Mouse (Mus musculus) lung, postnatal 4 days (tissue): ENCODE data around the gene Ext2.

ENCODE experiments used
- DNase-seq, 2 experiments: peaks; one replicate each; pipeline ENCODE4 v3.0.0; 2021

The Ext2 gene

DNA sequence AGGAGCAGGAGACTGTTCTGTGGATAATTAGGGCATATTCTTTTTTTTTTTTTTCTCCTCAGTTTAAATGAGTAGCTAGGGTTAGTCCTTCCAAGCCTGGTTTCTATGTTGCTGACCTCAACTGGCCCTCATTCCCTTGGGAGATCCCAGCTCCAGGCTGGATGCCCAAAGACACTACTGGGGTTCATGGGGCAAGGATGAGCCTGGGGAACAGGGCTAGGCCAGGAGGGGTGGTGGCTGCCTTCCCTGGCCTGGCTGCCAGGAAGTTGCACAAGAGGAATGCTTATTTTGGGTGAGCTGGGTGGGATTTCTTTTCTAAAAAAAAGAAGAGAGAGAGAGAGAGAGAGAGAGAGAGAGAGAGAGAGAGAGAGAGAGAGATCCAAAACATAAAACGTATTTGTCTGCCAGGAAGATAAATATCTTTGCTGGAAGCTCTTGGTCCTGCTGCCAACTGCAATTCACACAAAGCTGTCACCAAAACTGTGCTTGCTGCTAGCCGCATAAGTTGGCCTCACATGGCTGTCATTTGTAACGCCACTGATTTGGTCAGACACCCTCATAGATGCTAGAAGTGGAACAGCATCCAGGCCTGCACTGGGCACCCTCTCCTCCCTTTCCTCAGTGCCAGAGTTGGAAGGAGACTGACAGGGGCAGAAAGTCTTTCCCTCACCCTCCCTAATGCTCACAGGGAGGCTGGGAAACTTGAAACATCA, 156.1 kb downstream of the Ext2 start:
- DNase-seq, result peak in 1 of 2 experiments; percentile 65

DNA sequence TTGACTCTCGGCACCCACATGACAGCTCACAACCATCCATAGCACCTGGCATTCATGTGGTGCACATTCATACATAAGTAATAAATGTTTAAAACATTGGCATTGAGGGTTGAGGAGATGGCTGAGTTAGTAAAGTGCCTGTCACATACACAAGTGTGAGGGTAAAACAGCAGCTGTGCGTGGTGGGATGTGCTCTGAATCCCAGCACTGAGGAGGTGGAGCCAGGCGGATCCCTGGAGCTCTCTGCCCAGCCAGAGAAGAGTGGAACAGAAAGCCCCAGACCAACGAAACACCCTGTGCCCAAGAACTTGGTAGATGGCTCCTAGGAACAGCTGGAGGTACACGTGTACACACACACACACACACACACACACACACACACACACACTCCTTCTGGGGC, 156.9 kb downstream of the Ext2 start:
- no peak for DNase-seq

DNA sequence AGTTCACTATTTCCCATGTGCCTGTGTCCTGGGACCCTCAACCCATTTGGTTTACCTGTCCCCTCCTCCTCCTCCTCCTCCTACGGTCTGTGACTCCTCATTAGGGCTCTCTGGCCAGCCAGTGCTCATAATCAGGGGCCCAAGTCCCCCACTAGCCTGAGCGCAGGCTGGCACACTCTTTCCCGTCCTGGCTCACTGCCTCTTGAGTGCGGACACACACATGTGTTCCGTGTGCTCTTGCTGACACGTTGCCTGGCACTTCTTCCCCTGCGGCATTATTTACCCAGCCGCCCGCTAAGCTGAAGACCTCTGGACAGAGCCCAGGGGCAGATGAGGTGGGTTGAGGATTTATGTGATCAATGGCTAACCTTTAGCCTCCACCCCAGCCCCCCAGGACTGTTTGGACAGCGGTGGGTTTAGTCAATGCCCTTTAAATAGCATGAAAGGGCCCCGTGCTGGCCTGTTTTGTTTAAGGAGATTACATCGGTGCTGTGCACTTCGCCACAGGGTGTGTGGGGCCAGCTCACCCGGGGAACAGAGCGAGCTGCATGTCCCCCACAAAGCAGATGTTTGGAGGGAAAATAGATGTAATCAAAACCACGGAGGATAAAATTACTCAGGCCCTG, 160.0 kb downstream of the Ext2 start:
- DNase-seq, result no peak

DNA sequence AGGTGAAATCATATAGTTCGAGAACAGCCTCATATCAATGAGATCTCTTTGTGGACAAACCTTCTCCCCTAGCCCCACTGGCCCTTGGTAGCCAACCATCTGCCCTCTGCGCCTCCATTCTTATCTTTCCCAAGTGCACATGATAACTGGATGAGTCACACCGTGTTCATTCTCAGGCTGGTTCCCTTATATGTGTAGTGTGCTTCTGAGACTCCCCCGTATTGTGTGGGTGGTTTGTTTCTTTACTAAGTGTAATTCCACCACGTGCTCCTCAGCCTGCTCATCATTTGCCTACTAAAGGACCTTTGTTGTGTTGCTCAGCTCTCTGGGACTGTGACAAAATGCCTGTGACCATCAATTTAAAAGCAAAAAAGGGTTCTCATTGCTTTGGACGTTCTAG, 161.3 kb downstream of the Ext2 start:
- no peak for DNase-seq

DNA sequence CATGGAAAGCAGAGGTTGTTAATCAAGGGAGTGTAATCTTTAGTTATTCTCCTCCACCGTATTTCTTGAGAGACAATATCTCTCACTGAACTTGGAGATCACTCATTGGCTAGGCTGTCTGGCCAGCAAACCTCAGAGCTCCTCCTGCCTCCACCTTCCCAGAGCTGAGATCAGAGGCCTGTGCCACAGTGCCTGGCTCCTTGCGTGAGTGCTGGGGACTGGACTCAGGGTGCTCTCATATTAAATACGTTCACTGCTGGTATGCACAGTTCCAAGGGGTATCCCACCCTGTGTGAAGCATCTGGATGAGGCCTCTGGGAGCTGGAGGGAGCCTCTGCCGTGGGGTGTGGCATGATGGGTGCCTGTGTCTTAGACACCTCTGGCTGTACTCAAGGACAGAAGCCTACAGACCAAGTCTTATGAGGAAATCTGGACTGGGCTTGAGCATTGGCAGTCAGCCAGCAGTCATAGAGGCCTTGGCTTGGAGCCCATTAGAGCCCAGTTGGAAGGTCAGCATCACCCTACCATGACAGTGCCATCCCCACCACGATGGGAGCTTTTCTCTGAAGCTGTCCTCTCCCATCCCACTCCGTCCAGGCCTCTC, 162.6 kb downstream of the Ext2 start:
- no peak for DNase-seq

DNA sequence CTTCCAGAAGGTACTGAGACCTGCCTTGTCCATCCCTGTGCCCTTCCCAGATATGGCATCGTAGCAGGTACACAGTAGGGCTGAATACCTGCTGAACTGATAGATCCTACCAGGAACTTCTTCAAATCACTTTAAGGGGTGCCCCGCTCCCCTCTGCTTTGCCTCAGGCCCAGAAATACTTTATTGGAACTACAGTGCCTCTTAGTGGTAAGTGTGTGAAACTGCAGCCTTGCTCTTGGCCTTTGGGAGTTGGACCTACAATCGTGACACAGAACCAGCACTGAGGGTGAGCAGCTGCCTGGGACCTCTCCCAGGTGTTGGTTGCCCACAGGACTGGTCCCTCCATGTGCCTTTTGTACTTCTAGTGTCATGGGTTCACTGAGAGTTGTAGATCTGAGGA, 163.4 kb downstream of the Ext2 start:
- no peak for DNase-seq

DNA sequence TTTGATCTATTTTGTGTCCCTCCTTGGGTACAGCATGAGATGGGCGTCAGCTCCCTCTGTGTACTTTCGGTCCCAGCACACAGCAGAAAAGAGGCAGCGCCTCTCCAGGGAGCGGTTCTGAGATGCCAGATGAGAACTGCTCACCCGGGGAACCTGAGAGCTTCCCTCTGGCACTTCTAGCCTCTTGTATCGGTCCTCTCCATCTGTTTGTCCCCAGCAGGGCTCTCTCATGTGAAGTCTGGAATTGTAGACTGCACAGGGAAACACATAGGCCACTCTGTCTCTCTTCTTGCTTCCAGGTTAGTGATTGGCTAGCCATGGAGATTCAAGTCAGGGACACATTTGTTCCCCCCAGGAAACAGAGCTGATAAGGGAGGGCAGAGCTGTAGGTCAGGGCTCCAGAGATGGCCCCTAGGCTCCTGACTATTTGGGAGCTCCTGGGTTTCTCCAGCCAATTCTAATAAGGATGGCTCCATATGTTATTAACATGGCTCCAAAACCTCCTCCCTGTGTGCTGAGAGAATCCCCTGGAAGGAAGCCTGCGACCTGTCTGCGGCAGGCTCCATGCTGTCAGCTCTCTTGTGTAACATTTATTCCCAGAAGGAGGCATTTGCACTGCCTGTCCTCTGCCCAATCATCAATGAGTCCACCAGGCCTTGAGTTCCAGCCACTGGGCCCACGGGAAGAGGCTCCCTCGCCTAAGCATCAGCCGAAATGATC, 167.9 kb downstream of the Ext2 start:
- DNase-seq, result no peak

DNA sequence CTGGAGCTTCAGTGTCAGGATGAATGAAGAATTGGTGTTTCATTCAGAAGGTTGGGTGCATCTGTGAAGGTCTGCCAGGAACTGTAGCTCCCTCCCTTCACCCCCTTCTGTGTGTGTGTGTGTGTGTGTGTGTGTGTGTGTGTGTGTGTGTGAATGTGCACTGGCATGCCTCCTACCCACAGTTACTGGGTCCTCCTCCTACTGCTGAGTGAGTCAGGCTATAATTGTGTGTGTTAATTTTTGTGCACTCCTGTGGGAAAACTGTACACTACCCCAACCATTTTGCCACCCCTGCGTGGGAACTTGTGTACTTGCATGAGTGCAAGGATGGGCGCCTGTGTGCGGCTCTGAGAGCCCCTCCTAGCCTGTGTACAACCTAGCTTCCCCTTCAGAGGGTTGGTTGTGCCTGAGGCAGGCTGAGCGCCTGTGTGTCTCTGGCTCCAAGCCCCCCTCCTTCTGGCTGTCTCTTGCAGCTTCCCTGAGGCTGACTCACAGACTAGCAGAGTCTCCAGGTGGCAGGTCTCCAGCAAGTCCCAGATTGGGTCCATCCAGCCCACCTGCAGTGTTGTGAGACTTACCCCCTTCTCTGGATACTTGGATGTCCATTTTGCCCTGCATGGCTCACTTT, 173.0 kb downstream of the Ext2 start:
- DNase-seq, result no peak

DNA sequence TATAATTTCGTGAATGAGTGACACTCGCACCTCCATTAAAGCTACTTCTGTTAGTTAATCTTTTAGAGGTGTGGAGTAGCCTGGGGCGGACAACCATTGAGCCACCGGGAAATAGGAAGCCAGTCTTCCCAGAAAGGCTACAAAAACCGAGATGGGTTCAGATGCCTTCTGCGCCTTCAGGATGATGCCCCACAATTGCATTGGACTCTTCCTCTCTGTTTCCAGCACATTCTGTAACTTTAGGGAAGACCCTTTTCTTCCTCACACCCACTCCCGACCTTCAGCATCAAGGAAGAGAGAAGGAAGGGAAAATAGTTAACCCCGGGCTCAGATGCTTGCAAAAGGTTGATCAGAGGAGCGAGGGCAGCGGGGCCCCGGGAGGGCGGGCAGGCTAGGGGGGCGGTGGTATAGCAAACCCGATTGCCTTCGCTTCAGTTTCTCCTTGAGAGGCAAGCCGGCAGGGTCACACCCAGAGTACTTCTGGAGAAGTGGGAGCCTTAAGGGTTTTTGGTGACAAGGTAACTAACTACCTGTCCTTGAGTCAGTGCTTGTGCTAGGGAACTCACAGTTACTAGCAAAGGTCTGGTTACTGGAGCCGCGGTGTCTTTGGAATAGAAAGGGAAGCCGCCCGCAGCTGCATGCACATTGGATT, 174.3 kb downstream of the Ext2 start:
- no peak for DNase-seq

DNA sequence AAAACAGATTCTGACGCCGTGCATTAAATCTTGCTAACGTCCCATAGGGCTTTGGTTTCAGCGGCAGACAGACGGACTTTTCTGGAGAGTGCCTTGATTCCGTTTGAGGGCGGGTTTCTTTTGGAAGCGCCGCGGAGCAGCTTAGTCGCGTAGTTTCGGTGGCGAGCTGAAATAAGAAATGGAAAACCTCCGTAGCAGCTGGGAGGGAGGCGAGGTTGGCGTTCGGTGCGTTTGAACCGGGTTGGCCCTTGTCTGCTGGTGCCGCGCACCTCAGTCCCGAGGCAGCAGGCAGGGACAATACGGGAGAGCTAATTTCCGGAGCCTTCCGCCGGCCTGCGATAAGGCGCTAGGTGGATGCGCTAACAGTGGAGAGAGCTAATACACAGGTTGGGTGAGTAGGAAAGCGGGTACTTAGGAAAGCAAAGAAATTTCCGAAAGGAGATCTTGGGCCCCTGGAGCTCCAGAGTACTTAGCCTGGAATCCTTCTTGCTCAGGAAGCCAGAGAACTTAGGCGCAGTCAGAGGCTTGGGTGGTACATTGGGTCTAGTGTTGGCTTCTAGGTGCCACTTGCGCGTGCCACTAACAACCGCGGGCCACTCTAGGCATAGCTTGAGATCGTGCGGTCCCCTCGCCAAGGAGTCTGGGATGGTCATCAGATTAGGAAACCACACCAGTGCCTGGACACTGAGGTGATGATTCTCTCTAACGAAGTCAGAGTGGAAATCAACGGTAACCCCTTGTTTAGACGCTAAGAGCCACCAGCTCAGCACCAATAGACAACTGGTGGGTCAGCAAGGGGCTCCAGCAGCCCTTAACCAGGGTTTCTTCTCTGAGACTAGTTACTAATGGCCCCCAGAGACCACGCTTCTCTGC, 175.1 kb downstream of the Ext2 start:
- peak; percentile 21 to 33 for DNase-seq

DNA sequence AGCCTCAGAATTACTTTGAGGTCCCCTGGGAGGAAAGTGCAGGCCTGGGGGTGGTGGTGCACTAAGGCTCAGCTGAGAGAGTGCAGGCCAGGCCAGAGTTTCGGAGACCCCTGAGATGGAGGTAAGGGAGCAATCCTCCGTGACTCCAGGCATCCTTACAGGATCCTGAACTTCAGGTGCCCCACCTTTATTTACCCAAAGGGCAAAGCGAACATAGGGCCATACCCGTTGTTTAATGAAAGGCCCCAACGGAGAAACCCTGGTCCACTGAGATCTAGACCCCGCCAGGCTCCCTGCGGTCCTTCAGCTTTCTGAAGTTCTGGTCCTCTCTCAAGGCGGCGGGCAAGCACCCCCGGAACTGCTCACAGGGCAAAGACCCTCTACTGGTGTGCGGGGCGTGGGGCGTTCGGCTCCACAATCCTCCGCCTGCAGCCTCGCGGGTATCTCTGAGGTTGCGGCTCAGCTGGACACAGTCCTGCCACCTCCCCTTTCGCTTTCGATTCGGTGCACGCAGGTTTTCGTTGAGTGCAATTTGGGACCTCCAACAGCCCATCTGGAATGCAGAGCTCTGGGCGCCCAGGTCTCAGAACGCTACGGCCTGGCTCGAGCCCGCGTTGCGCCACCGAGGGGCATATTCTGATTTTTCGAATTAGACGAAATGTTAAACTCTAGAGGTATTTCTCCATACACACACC, 176.6 kb downstream of the Ext2 start:
- peak; percentile 43 to 49 for DNase-seq

DNA sequence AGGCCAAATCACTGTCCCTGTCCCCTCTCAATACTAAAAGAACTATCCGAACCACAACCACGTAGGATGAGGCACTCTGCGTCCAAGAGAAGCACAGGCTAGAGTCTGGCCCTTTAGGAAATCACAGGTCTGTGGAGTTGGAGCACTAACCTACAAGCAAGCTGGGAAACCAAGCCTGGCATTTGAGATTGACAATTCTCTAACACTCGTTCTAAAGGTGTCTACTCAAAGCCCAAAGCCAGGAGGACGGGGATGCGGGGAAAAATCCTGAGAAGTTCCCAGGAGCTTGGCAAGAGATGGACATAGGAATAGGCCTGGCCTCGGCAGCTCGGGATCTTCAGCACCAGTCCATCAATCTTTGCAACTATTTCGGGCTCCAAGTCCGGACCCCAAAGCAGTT, 177.2 kb downstream of the Ext2 start:
- DNase-seq, result no peak

DNA sequence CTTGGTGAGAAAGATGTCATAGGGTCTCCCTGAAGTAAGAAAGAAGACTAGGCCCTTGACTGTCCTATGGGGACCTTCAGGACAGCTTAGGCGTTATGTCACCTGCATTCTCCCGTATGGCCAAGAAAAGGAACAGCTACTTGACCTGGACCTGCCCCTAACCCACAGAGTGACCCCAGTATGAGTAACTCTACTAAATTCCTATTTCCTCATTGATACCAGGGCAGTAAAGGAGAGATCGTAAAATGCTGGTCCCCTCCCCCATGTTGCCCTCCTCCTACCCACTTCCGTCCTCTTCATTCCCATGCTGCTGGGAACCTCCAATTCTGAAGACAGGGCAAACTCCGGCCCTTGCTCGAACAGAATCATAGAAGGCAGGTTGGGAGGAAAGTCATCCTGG, 177.6 kb downstream of the Ext2 start:
- DNase-seq, result no peak

DNA sequence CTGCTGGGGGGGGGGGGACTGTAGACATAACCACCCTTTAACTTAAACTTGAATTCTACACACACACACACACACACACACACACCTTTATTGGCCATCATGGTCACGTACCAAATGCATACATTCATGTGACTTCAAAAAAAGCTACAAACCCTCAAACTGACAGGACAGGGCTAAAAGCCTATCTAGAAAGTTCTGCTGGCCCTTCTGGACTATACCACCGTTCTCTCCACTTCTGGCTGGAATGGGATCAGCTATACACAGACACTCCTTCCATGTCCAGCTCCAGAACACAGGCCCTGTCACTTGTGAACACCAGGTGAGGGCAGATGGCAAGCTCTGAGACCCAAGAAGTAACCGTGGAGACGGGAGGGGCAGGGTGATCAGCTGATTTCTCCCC, 178.1 kb downstream of the Ext2 start:
- no peak for DNase-seq

DNA sequence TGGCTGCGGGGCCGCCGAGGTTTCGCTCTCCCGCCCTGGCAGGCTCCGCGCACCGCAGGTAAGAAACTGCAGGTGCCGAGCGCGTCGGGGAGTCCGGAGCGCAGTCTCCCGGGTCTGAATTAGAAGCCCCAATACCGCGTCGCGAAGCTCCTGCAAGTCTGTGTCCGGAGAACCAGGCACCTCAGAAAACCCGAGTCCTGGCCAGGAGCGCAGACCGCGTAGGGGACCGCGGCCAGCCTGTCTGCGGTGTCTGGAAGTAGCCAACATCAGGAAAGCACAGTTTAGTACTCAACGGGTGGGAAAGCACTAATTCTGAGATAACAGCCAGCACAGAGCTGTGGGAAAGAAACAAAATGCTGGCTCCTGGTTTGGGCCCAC, 179.0 kb downstream of the Ext2 start:
- no peak for DNase-seq

DNA sequence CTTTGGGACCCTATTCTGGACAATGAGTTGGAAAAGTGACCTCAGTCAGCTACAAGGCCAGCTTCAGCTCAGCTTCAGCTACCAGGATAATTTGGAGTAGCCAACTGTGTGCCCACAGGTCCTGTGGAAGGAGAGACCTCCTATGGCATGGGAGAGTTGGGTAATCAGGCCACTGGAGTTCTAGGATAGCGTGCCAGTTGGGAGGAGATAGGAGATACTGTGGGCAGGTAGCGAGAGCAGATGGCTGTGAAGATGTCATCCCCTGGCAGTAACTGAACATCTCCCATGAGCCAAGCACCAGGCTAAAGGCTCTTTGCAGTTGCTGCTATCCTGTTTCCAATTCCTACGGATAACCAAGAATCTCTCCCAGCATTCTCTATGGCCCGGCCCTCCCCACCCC, 187.8 kb downstream of the Ext2 start:
- no peak for DNase-seq

DNA sequence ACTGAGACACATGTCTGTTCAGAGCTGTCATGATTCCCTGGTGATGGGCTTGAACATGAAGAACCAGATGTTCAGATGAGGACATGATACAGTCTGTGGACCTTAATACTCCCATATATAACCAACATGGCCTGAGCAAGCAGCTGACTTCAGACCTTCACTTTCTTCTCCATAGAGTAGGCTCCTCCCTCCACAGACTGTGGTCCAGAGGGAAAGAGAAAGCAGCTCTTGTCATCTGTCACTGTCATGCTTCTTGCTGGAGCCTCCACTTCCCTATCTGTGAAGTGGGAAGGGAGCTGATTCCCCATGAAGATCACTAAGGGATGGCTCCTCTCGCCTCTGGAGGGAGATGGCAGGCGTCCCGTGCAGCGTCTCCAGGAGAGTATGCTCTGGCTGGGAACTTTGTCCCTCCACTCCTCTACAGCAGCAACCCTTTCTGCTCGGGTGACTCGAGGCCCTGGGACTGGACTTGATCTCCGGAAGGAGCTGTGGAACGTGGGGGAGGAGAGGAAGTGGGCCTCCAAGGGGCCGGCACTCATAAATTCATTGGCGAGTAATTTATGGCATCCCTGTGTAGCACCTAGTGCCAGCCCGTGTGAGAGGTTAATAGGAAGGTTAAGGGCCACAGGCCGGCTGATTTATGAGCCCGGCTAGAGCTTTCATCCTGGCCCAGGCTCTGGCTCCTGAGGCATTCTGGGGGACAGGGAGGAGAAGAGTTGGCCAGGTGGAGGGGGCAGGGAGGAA, 197.5 kb downstream of the Ext2 start:
- no peak for DNase-seq

DNA sequence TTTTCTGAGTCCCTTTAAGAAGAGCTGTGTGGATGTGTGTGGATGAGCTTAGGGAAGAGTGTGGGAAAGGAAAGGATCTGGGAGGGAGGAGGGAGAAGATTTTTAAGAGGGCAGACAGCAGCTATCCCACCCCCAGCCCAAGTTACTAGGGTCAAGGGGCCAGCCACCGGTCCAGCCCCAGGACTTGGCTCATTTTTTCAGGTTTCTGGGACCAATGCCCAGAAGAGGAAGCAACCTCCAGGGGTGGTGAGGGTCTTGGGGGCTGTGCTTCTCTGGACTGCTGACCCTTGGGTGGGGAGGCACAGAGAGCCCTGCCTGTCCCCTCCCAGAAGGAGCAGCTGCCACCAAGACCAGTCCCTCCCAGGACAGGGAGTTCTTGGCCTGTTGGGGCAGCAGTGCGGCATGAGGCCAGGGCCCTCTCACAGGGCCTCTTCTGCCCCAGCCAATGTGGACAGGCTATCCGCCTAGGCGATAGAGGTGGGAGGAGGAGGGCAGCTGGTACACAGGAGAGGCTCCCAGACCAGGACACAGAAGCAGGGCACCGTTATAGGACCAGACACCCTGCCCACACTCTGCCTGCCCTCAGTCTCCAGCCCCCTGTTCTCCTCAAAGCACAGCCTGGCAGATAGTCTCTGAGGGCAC, 203.0 kb downstream of the Ext2 start:
- DNase-seq, result peak in 1 of 2 experiments; percentile 8

DNA sequence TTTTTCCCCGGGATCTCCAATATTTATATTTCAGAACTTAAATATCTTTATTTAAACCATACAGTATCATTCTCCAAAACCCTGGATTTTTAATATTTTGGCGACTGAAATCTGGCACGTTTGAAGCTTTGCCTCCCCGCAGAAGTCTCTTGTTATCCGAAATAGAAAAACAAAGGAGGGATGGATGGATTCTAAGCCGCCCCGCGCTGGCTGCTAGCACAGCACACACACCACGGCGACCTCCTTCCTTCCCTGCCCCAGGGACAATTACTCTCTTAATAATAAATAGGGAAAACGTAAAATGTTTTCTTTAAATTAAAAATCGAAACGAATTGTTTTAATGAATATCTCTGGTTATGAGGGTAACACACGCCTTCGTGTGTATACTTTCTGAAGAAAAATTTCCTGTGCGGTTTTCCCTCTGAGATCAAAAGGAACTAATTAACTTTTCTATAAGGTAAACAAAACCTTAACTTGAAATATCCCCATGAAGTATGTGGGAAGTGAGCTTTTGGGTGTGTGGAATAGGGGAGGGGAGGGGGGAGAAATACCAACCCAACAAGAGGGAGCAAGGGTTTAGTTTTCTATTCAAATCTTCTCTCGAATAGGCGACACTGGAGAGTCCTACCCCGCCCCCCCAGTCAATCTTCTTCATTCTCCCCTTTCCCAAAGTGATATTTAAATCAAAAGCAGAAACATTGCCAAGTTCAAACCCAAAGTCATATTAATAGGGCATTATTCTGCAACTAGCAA, 203.7 kb downstream of the Ext2 start:
- no peak for DNase-seq
